Mouse (Mus musculus): ENCODE data around the gene Cdcp2. TPM values are rescaled to one million over a fixed set of nuclear protein-coding genes. Genes with fewer than 3 reads are reported as not detected.

Cdcp2 gene
- total RNA-seq (2012; rRNA removed) = 0.09 and 0.32 TPM in 2 replicates

DNA sequence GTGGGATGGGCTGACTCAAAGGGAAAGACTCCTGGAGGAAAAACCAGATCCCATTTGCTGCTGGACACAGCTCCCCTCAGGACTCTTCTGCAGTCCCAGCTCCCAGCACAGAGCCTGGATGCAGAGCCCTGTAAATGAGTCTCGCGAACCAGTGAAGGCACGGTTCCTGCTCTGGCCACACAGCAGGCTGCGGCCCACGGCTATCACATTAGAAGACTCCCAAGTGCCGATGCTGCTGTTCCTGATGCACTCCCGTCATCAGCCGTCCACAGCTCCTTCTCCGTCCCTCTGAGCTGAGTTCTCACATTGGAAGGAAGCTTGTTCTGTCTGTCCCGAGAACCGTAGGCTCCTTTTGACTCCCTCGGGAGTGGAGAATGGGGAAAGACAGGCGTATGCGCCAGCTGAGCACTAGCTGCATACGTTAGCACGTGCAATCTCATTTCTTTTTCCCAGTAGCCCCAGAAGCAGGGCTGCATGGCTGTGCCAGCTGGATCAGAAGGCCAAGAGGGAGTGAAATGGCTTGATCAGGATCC is at the start of gene Cdcp2:
Cdcp2 (plus strand) TSS at position 51 of the 533 bp plus-strand sequence.
- no peak for DNase-seq (ENCODE audit: low read depth, low spot score)
- no peak within 1 kb of the TSS for H3K27ac ChIP-seq (ENCODE audit: insufficient read depth, low read depth, low read length, poor library complexity, severe bottlenecking)
- H3K9ac ChIP-seq (ENCODE audit: insufficient read depth, low read depth, low read length, poor library complexity, severe bottlenecking) = peak within 1 kb of the TSS; percentile 8; the same call in 1 of the 2 replicates
- in situ Hi-C loops (cut with MboI; ENCODE audit: low sequenced_read_pairs in 2 of 2, unreplicated experiment in 2 of 2) = no loop called here
- H3K4me3 ChIP-seq (ENCODE audit: insufficient read depth in 1 of 2, low read depth in 1 of 2, low read length in 2 of 2, poor library complexity in 1 of 2, severe bottlenecking in 1 of 2) = 0 out of 4 replicates have a peak within 1 kb of the TSS, but pooled peaks of 1 of the 2 experiments have one; percentile 3
- no peaks in the 10 kb centered on the region for H3K9me3 ChIP-seq (ENCODE audit: control insufficient read depth, insufficient read depth, low read depth, low read length)
- TF ChIP-seq MAFK (IDR thresholded peaks at IDR 0.05; ENCODE audit: insufficient read depth, low read depth, low read length) (no peak), ZNF384 (IDR thresholded peaks at IDR 0.05; ENCODE audit: low read depth, low read length) (no peak), ZC3H11A (IDR thresholded peaks at IDR 0.05; ENCODE audit: borderline replicate concordance, low read depth, low read length) (no peak), HCFC1 (IDR thresholded peaks at IDR 0.05; ENCODE audit: borderline replicate concordance, insufficient read depth, low read length) (no peak), CHD2 (IDR thresholded peaks at IDR 0.05; ENCODE audit: low read depth, low read length) (no peak)
- H3K36me3 ChIP-seq (ENCODE audit: control insufficient read depth, insufficient read depth, low read length, poor library complexity, severe bottlenecking) = no peaks in the 10 kb centered on the region
- peaks cover 1 to 15% of the 10 kb centered on the region in 2 experiments; a peak in 3 of 4 replicates for H3K4me1 ChIP-seq (ENCODE audit: control insufficient read depth in 2 of 2, insufficient read depth in 2 of 2, low read length in 2 of 2, poor library complexity in 1 of 2)

DNA sequence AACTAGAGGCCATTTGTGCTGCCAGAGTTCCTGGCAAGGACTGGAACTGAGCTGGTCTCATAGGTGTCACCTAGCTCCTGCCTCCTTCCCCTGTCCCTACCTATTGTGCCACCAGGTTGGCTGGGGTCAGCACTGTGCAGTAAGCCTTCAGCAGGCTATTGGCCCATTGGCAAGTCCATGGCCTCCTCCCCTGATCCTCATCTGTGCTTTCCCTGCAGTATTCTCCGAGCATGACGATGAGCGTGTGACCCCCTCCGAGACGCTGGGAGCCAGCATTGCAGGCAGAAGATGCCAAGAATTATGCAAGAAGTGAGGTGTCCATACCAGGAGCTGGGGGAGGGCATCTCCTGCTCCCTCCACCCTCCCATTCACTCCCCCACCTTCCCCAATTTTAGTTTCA is 48.9 kb upstream of the Cdcp2 start:
- Histone ChIP-seq H3K27ac (ENCODE audit: insufficient read depth, low read depth, low read length, poor library complexity, severe bottlenecking) (no peak overlapping the region), H3K9me3 (ENCODE audit: control insufficient read depth, insufficient read depth, low read depth, low read length) (no peaks in the 10 kb centered on the region), H3K4me3 (ENCODE audit: insufficient read depth in 1 of 2, low read depth in 1 of 2, low read length in 2 of 2, poor library complexity in 1 of 2, severe bottlenecking in 1 of 2) (no peak overlapping the region), H3K4me1 (ENCODE audit: control insufficient read depth in 2 of 2, insufficient read depth in 2 of 2, low read length in 2 of 2, poor library complexity in 1 of 2) (no peaks in the 10 kb centered on the region; a peak in 1 of 4 replicates), H3K36me3 (ENCODE audit: control insufficient read depth, insufficient read depth, low read length, poor library complexity, severe bottlenecking) (peaks cover 33% of the 10 kb centered on the region; the same call in 1 of the 2 replicates), H3K9ac (ENCODE audit: insufficient read depth, low read depth, low read length, poor library complexity, severe bottlenecking) (no peak overlapping the region)
- no peak for DNase-seq (ENCODE audit: low read depth, low spot score)
- no peak for TF ChIP-seq CHD2 (IDR thresholded peaks at IDR 0.05; ENCODE audit: low read depth, low read length)
- TF ChIP-seq ZNF384 (IDR thresholded peaks at IDR 0.05; ENCODE audit: low read depth, low read length) = no peak
- TF ChIP-seq HCFC1 (IDR thresholded peaks at IDR 0.05; ENCODE audit: borderline replicate concordance, insufficient read depth, low read length) = no peak
- in situ Hi-C loops (cut with MboI; ENCODE audit: low sequenced_read_pairs in 2 of 2, unreplicated experiment in 2 of 2) = no loop called here

DNA sequence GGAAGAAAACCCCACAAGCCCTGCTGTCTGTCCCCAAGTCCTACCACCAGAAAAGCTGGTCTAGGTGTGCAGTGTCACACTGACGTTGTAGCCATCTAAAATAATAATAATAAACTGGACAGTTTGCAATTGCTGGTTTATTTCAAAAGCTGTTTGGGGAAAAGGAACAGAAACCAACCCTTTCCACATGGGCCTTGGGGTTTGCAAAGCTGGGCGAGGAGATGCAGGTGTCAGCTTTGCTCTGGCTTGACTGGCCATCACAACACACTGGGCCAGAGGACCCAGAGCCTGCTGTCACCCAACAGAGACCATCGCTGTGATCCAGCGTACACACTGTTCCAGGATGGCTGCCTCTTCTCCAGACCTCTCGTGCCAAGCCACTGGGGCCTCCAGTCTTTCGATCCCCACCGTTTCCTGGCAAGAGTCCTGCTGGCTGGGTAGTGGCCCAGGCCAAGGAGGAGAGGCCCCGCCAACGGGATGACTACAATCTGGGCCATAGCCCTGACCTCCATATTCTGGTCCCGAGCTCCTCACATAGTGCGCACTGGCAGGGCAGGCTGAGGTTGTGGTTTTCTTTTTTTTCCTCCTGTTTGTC is 48.0 kb upstream of the Cdcp2 start:
- no peak for DNase-seq (ENCODE audit: low read depth, low spot score)
- no peaks in the 10 kb centered on the region; a peak in 1 of 4 replicates for H3K4me1 ChIP-seq (ENCODE audit: control insufficient read depth in 2 of 2, insufficient read depth in 2 of 2, low read length in 2 of 2, poor library complexity in 1 of 2)
- H3K27ac ChIP-seq (ENCODE audit: insufficient read depth, low read depth, low read length, poor library complexity, severe bottlenecking) = no peak overlapping the region
- in situ Hi-C loops (cut with MboI; ENCODE audit: low sequenced_read_pairs in 2 of 2, unreplicated experiment in 2 of 2) = no loop called here
- H3K36me3 ChIP-seq (ENCODE audit: control insufficient read depth, insufficient read depth, low read length, poor library complexity, severe bottlenecking) = peaks cover 30% of the 10 kb centered on the region; the same call in 1 of the 2 replicates
- no peaks in the 10 kb centered on the region for H3K9me3 ChIP-seq (ENCODE audit: control insufficient read depth, insufficient read depth, low read depth, low read length)
- no peak overlapping the region for H3K9ac ChIP-seq (ENCODE audit: insufficient read depth, low read depth, low read length, poor library complexity, severe bottlenecking)
- H3K4me3 ChIP-seq (ENCODE audit: insufficient read depth in 1 of 2, low read depth in 1 of 2, low read length in 2 of 2, poor library complexity in 1 of 2, severe bottlenecking in 1 of 2) = no peak overlapping the region
- TF ChIP-seq HCFC1 (IDR thresholded peaks at IDR 0.05; ENCODE audit: borderline replicate concordance, insufficient read depth, low read length) (no peak), MAFK (IDR thresholded peaks at IDR 0.05; ENCODE audit: insufficient read depth, low read depth, low read length) (no peak)

DNA sequence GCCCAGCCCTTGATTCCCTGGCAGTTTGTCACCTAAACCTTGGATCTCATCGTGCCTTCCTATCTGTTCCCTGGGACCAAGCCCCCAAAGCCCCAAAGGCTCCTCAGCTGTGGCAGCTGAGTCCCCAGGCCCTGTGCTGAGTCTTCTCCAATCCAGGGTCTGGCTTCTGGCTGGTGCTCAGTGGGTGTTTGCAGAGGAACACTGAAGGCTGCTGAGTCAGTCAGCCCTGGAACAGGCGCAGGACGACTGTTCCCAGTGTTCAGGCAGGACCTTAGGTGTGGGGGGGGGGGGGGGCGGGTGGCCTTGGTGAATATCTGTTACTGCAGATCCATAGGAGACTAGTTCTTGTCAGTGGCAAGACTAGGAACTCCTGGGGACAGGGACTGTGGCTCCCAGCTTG is 44.8 kb upstream of the Cdcp2 start:
- peaks cover 18% of the 10 kb centered on the region for H3K36me3 ChIP-seq (ENCODE audit: control insufficient read depth, insufficient read depth, low read length, poor library complexity, severe bottlenecking)
- no peak overlapping the region for H3K27ac ChIP-seq (ENCODE audit: insufficient read depth, low read depth, low read length, poor library complexity, severe bottlenecking)
- H3K9ac ChIP-seq (ENCODE audit: insufficient read depth, low read depth, low read length, poor library complexity, severe bottlenecking) = no peak overlapping the region
- H3K4me1 ChIP-seq (ENCODE audit: control insufficient read depth in 2 of 2, insufficient read depth in 2 of 2, low read length in 2 of 2, poor library complexity in 1 of 2) = no peaks in the 10 kb centered on the region; a peak in 1 of 4 replicates
- in situ Hi-C loops (cut with MboI; ENCODE audit: low sequenced_read_pairs in 2 of 2, unreplicated experiment in 2 of 2) = no loop called here
- no peak for DNase-seq (ENCODE audit: low read depth, low spot score)
- H3K9me3 ChIP-seq (ENCODE audit: control insufficient read depth, insufficient read depth, low read depth, low read length) = no peaks in the 10 kb centered on the region
- no peak overlapping the region for H3K4me3 ChIP-seq (ENCODE audit: insufficient read depth in 1 of 2, low read depth in 1 of 2, low read length in 2 of 2, poor library complexity in 1 of 2, severe bottlenecking in 1 of 2)
- TF ChIP-seq MAFK (IDR thresholded peaks at IDR 0.05; ENCODE audit: insufficient read depth, low read depth, low read length) (no peak), CHD2 (IDR thresholded peaks at IDR 0.05; ENCODE audit: low read depth, low read length) (no peak)

Measured in ES-E14 (cell line).